Mouse (Mus musculus): ENCODE measurements around the gene Zbtb25. TPM values are rescaled to one million over a fixed set of nuclear protein-coding genes. Genes with fewer than 3 reads are reported as not detected.

Gene Zbtb25
- 10 to 100 TPM; 35.8 to 39.0 TPM for total RNA-seq (2023)

GRCm38 (mm10) chr12:76369206-76369977 is at the start of gene Zbtb25:
Gene Zbtb25, minus strand, starts transcription at chr12:76369602.

GRCm38 (mm10) chr12:76417433-76417854 is 48.0 kb upstream of the Zbtb25 start, which contains the start of gene Ppp1r36:
Gene Ppp1r36, plus strand, starts transcription at chr12:76417538.

GRCm38 (mm10) chr12:76403886-76404537 is 34.6 kb upstream of the Zbtb25 start, which contains the start of gene Hspa2:
Gene Hspa2, plus strand, starts transcription at chr12:76404176.

GRCm38 (mm10) chr12:76369978-76370830 is 802 bp upstream of the Zbtb25 start, which contains the start of gene Zbtb1:
Gene Zbtb1, plus strand, starts transcription at chr12:76370266.

GRCm38 (mm10) chr12:76324679-76325431 is 44.5 kb downstream of the Zbtb25 start, which contains the start of gene Akap5:
Gene Akap5, plus strand, starts transcription at chr12:76324891.

Other genes with a start within 250 kb of the Zbtb25 start
- gene Esr2, start 192.3 kb downstream of the Zbtb25 start, total RNA-seq (2023): not detected
- 1 to 10 TPM in 1 of 2 experiments, under 1 TPM in 1; 0.95 to 1.1 TPM for gene Tex21, start 122.9 kb downstream of the Zbtb25 start, total RNA-seq (2023)
- 10 to 100 TPM; 56.5 TPM for gene Mthfd1, start 114.3 kb downstream of the Zbtb25 start, total RNA-seq (2023)
- gene Akap5, start 44.7 kb downstream of the Zbtb25 start, total RNA-seq (2023): 1 to 10 TPM; 1.6 to 2.3 TPM
- 10 to 100 TPM; 15.1 to 19.3 TPM for gene Zbtb1, start 664 bp upstream of the Zbtb25 start, total RNA-seq (2023)
- 1 to 10 TPM; 9.9 to 10.0 TPM for gene Hspa2, start 34.6 kb upstream of the Zbtb25 start, total RNA-seq (2023)
- not detected for gene Ppp1r36, start 47.9 kb upstream of the Zbtb25 start, total RNA-seq (2023)
- gene Plekhg3, start 161.3 kb upstream of the Zbtb25 start, total RNA-seq (2023): 10 to 100 TPM; 27.6 to 29.0 TPM